Comparison of ENCODE assay signal across 9 mouse cellular contexts in genomic region chr4:141600364-141600763, GRCm38 (mm10). TPM values are rescaled to one million over a fixed set of nuclear protein-coding genes. Genes with fewer than 3 reads are reported as not detected.
A peak's percentile ranks its signal among the peaks of the same experiment; 100 is the strongest.
DNase-seq lines count a peak whose midpoint lies in the region; ATAC-seq and TF ChIP-seq lines count a peak whose summit lies in the region.
"Had no signal": no experiment of that assay in that cellular context is flagged by ENCODE, and none has a peak within 500 bp of the region (broad histone marks: within the 10 kb centered on the region; RNA-seq: fewer than 3 reads in every experiment).

No protein-coding gene starts in this region.

- H3K36me3 ChIP-seq in forebrain, embryonic 10.5 days (replicated peaks), result peaks cover 2% of the 10 kb centered on the region
- no peaks in the 10 kb centered on the region for H3K36me3 ChIP-seq in forebrain, embryonic 12.5 days (replicated peaks)
- peaks cover 4% of the 10 kb centered on the region; the same call in 1 of the 2 replicates for H3K36me3 ChIP-seq in ES-E14 (ENCODE audit: control insufficient read depth, insufficient read depth, low read length, poor library complexity, severe bottlenecking)
- 0 out of 2 replicates have a peak, but pooled peaks cover under 1% of the 10 kb centered on the region for H3K36me3 ChIP-seq in hindbrain, embryonic 10.5 days
- no peaks in the 10 kb centered on the region for H3K36me3 ChIP-seq in midbrain, embryonic 12.5 days

- peak overlapping the region; percentile 85; the same call in 1 of the 2 replicates for H3K27ac ChIP-seq in forebrain, embryonic 10.5 days
- H3K27ac ChIP-seq in forebrain, embryonic 12.5 days, result no peak overlapping the region
- H3K27ac ChIP-seq in ES-E14 (ENCODE audit: insufficient read depth, low read depth, low read length, poor library complexity, severe bottlenecking), result peak overlapping the region; percentile 22; the same call in 1 of the 2 replicates
- peak overlapping the region; percentile 87 for H3K27ac ChIP-seq in hindbrain, embryonic 10.5 days
- H3K27ac ChIP-seq in midbrain, embryonic 12.5 days (replicated peaks), result no peak overlapping the region
- H3K27ac ChIP-seq in left cerebral cortex, adult 2 months, result no peak overlapping the region

- peak overlapping the region; percentile 53; the same call in 1 of the 2 replicates for H3K4me3 ChIP-seq in forebrain, embryonic 10.5 days
- H3K4me3 ChIP-seq in forebrain, embryonic 12.5 days (replicated peaks), result no peak overlapping the region
- peak overlapping the region; percentile 75 to 88 for H3K4me3 ChIP-seq in ES-E14 (ENCODE audit: insufficient read depth in 1 of 2, low read depth in 1 of 2, low read length in 2 of 2, poor library complexity in 1 of 2, severe bottlenecking in 1 of 2)
- H3K4me3 ChIP-seq in hindbrain, embryonic 10.5 days, result peak overlapping the region; percentile 65
- no peak overlapping the region for H3K4me3 ChIP-seq in midbrain, embryonic 12.5 days
- no peak overlapping the region for H3K4me3 ChIP-seq in left cerebral cortex, adult 2 months

- ATAC-seq in forebrain, embryonic 12.5 days (ENCODE audit: low FRiP score), result no peak
- no peak for ATAC-seq in midbrain, embryonic 12.5 days (ENCODE audit: low FRiP score, low read depth)
- no peak for ATAC-seq in cerebellum, adult (ENCODE audit: insufficient number of reproducible peaks, low FRiP score, low TSS enrichment)

- H3K9me3 ChIP-seq in forebrain, embryonic 10.5 days, result no peaks in the 10 kb centered on the region
- no peaks in the 10 kb centered on the region for H3K9me3 ChIP-seq in forebrain, embryonic 12.5 days
- H3K9me3 ChIP-seq in ES-E14 (ENCODE audit: control insufficient read depth, insufficient read depth, low read depth, low read length), result no peaks in the 10 kb centered on the region
- H3K9me3 ChIP-seq in hindbrain, embryonic 10.5 days, result no peaks in the 10 kb centered on the region
- H3K9me3 ChIP-seq in midbrain, embryonic 12.5 days, result no peaks in the 10 kb centered on the region

- peaks cover 56% of the 10 kb centered on the region for H3K27me3 ChIP-seq in forebrain, embryonic 10.5 days (ENCODE audit: poor library complexity, severe bottlenecking)
- peaks cover 49% of the 10 kb centered on the region for H3K27me3 ChIP-seq in forebrain, embryonic 12.5 days
- H3K27me3 ChIP-seq in hindbrain, embryonic 10.5 days (ENCODE audit: insufficient read depth, poor library complexity, severe bottlenecking), result peaks cover 43% of the 10 kb centered on the region
- peaks cover 47% of the 10 kb centered on the region for H3K27me3 ChIP-seq in midbrain, embryonic 12.5 days

- TF ChIP-seq CTCF in left cerebral cortex, adult 2 months (IDR thresholded peaks at IDR 0.05), result no peak

- H3K9ac ChIP-seq in forebrain, embryonic 12.5 days, result no peak overlapping the region
- peak overlapping the region; percentile 8; the same call in 1 of the 2 replicates for H3K9ac ChIP-seq in ES-E14 (ENCODE audit: insufficient read depth, low read depth, low read length, poor library complexity, severe bottlenecking)
- H3K9ac ChIP-seq in midbrain, embryonic 12.5 days (replicated peaks), result no peak overlapping the region

- H3K4me2 ChIP-seq in forebrain, embryonic 12.5 days, result no peak overlapping the region
- peak overlapping the region; percentile 71; the same call in 1 of the 2 replicates for H3K4me2 ChIP-seq in midbrain, embryonic 12.5 days (replicated peaks)

- peaks cover 37% of the 10 kb centered on the region for H3K4me1 ChIP-seq in forebrain, embryonic 10.5 days
- peaks cover 23% of the 10 kb centered on the region for H3K4me1 ChIP-seq in forebrain, embryonic 12.5 days
- H3K4me1 ChIP-seq in ES-E14 (ENCODE audit: control insufficient read depth in 2 of 2, insufficient read depth in 2 of 2, low read length in 2 of 2, poor library complexity in 1 of 2), result peaks cover 9 to 34% of the 10 kb centered on the region in 2 experiments; a peak in 3 of 4 replicates
- peaks cover 48% of the 10 kb centered on the region for H3K4me1 ChIP-seq in hindbrain, embryonic 10.5 days (replicated peaks)
- peaks cover 27% of the 10 kb centered on the region for H3K4me1 ChIP-seq in midbrain, embryonic 12.5 days

- intact Hi-C loops in left cerebral cortex, adult 2 months (cut with DNase I), result no loop called here

- 18% methylated on average over 6 of the region's 6 CpGs for WGBS in forebrain, embryonic 10.5 days
- 23% methylated on average over 6 of the region's 6 CpGs for WGBS in forebrain, embryonic 12.5 days
- WGBS in hindbrain, embryonic 10.5 days, result 20% methylated on average over 6 of the region's 6 CpGs
- 16% methylated on average over 6 of the region's 6 CpGs for WGBS in midbrain, embryonic 12.5 days

- DNase-seq in forebrain, embryonic 10.5 days (ENCODE audit: extremely low spot score, low spot score), result no peak
- no peak for DNase-seq in ES-E14 (ENCODE audit: low read depth, low spot score)
- DNase-seq in hindbrain, embryonic 10.5 days (ENCODE audit: low spot score), result no peak
- DNase-seq in left cerebral cortex, adult 2 months (ENCODE audit: extremely low spot score in 1 of 2, low spot score in 2 of 2), result no peak
- DNase-seq in natural killer cell, adult 2 months (ENCODE audit: low spot score in 2 of 2), result no peak

- in situ Hi-C loops in ES-E14 (cut with MboI; ENCODE audit: low sequenced_read_pairs in 2 of 2, unreplicated experiment in 2 of 2), result no loop called here

TF ChIP-seq in ES-E14, 5 proteins besides CTCF, POLR2A, EP300 and RAD21:
- TF ChIP-seq ZC3H11A (IDR thresholded peaks at IDR 0.05; ENCODE audit: borderline replicate concordance, low read depth, low read length) (no peak), ZNF384 (IDR thresholded peaks at IDR 0.05; ENCODE audit: low read depth, low read length) (no peak), HCFC1 (IDR thresholded peaks at IDR 0.05; ENCODE audit: borderline replicate concordance, insufficient read depth, low read length) (no peak)

RNA-seq across cellular contexts. Expression of gene Fblim1, which starts 5.5 kb away (rescaled TPM):
- polyA plus RNA-seq in forebrain, embryonic 10.5 days (2016; fragmentation: Nextera tagmentation; extraction: Ambion mirVana), result 23.2 and 30.1 TPM in 2 replicates
- polyA plus RNA-seq in forebrain, embryonic 12.5 days (2016; fragmentation: Nextera tagmentation; extraction: Ambion mirVana), result 17.3 and 19.8 TPM in 2 replicates
- total RNA-seq in ES-E14 (2012; rRNA removed), result 71.3 and 112 TPM in 2 replicates
- polyA plus RNA-seq in hindbrain, embryonic 10.5 days (2016; fragmentation: Nextera tagmentation; extraction: Ambion mirVana), result 33.7 and 34.4 TPM in 2 replicates
- polyA plus RNA-seq in midbrain, embryonic 12.5 days (2016; fragmentation: Nextera tagmentation; extraction: Ambion mirVana), result 22.2 and 28.7 TPM in 2 replicates
- 1 to 10 TPM in 1 of 2 experiments, under 1 TPM in 1; 0.75 to 1.1 TPM for total RNA-seq in left cerebral cortex, adult 2 months (2021)
- total RNA-seq: common myeloid progenitor, adult 5-6 weeks had no signal

RNA-seq across cellular contexts. Expression of gene Tmem82, which starts 18.1 kb away (rescaled TPM):
- 0.86 and 1.0 TPM in 2 replicates for polyA plus RNA-seq in forebrain, embryonic 10.5 days (2016; fragmentation: Nextera tagmentation; extraction: Ambion mirVana)
- 0.09 and 0.33 TPM in 2 replicates for polyA plus RNA-seq in forebrain, embryonic 12.5 days (2016; fragmentation: Nextera tagmentation; extraction: Ambion mirVana)
- total RNA-seq in ES-E14 (2012; rRNA removed), result 3.9 and 10.1 TPM in 2 replicates
- polyA plus RNA-seq in hindbrain, embryonic 10.5 days (2016; fragmentation: Nextera tagmentation; extraction: Ambion mirVana), result 1.2 and 1.5 TPM in 2 replicates
- polyA plus RNA-seq in midbrain, embryonic 12.5 days (2016; fragmentation: Nextera tagmentation; extraction: Ambion mirVana), result 0.26 and 0.41 TPM in 2 replicates
- 1 to 10 TPM in 1 of 2 experiments, under 1 TPM in 1; 0.30 to 1.1 TPM for total RNA-seq in left cerebral cortex, adult 2 months (2021)

RNA-seq across cellular contexts. Expression of gene Slc25a34, which starts 23.3 kb away (rescaled TPM):
- polyA plus RNA-seq in forebrain, embryonic 10.5 days (2016; fragmentation: Nextera tagmentation; extraction: Ambion mirVana), result not detected in 2 replicates
- not detected in 2 replicates for polyA plus RNA-seq in forebrain, embryonic 12.5 days (2016; fragmentation: Nextera tagmentation; extraction: Ambion mirVana)
- total RNA-seq in ES-E14 (2012; rRNA removed), result 0.76 and 0.79 TPM in 2 replicates
- polyA plus RNA-seq in hindbrain, embryonic 10.5 days (2016; fragmentation: Nextera tagmentation; extraction: Ambion mirVana), result 0.10 TPM in 1 of 2 replicates, not detected in the other
- polyA plus RNA-seq in midbrain, embryonic 12.5 days (2016; fragmentation: Nextera tagmentation; extraction: Ambion mirVana), result 0.06 TPM in 1 of 2 replicates, not detected in the other
- total RNA-seq in left cerebral cortex, adult 2 months (2021), result 1 to 10 TPM; 3.2 TPM

Comparison
In these comparisons a context has a peak if more than half of its experiments do, and no peak if none do; other contexts are left out.
1. H3K27ac ChIP-seq: peak in forebrain, embryonic 10.5 days (single experiment), ES-E14 (single experiment) and hindbrain, embryonic 10.5 days (single experiment); none in forebrain, embryonic 12.5 days (single experiment), midbrain, embryonic 12.5 days (single experiment) and left cerebral cortex, adult 2 months (single experiment).
2. H3K4me3 ChIP-seq: peak in forebrain, embryonic 10.5 days (single experiment), ES-E14 (2 of 2) and hindbrain, embryonic 10.5 days (single experiment); none in forebrain, embryonic 12.5 days (single experiment), midbrain, embryonic 12.5 days (single experiment) and left cerebral cortex, adult 2 months (single experiment).